ENCODE assay signal across 15 mouse cellular contexts in genomic region chr11:99099516-99099915, GRCm38 (mm10). TPM values are rescaled to one million over a fixed set of nuclear protein-coding genes. Genes with fewer than 3 reads are reported as not detected.
A peak's percentile ranks its signal among the peaks of the same experiment; 100 is the strongest.
DNase-seq lines count a peak whose midpoint lies in the region; ATAC-seq and TF ChIP-seq lines count a peak whose summit lies in the region.
"Had no signal": no experiment of that assay in that cellular context is flagged by ENCODE, and none has a peak within 500 bp of the region (broad histone marks: within the 10 kb centered on the region; RNA-seq: fewer than 3 reads in every experiment).

No protein-coding gene starts in this region.

- no peaks in the 10 kb centered on the region; the same call in 1 of the 2 replicates for H3K4me1 ChIP-seq in lung, embryonic 14.5 days (ENCODE audit: insufficient read depth)
- no peaks in the 10 kb centered on the region for H3K4me1 ChIP-seq in lung, postnatal 0 days (ENCODE audit: insufficient read depth, low read depth, low read length)
- H3K4me1 ChIP-seq: forebrain, embryonic 12.5 days; neural tube, embryonic 12.5 days had no signal

- no peak overlapping the region for H3K4me3 ChIP-seq in lung, embryonic 14.5 days (ENCODE audit: low read depth, low read length)
- no peak overlapping the region for H3K4me3 ChIP-seq in lung, postnatal 0 days (ENCODE audit: low read depth, low read length)
- H3K4me3 ChIP-seq: forebrain, embryonic 12.5 days; left cerebral cortex, adult 2 months; neural tube, embryonic 12.5 days had no signal

- no peak for TF ChIP-seq EP300 in lung, postnatal 0 days (IDR thresholded peaks at IDR 0.05)

- no peaks in the 10 kb centered on the region for H3K9me3 ChIP-seq in lung, embryonic 14.5 days (ENCODE audit: low read depth, low read length)
- no peaks in the 10 kb centered on the region for H3K9me3 ChIP-seq in lung, postnatal 0 days (ENCODE audit: low read length)
- H3K9me3 ChIP-seq: neural tube, embryonic 12.5 days had no signal

- H3K27ac ChIP-seq in lung, embryonic 14.5 days (ENCODE audit: low read depth), result no peak overlapping the region
- no peak overlapping the region for H3K27ac ChIP-seq in lung, postnatal 0 days (ENCODE audit: low read length)
- H3K27ac ChIP-seq: forebrain, embryonic 12.5 days; hindbrain, embryonic 14.5 days; left cerebral cortex, adult 2 months; neural tube, embryonic 12.5 days had no signal

- 73% methylated on average over 7 of the region's 7 CpGs for WGBS in lung, embryonic 14.5 days
- WGBS in lung, postnatal 0 days, result 55% methylated on average over 7 of the region's 7 CpGs

- H3K4me2 ChIP-seq in lung, embryonic 14.5 days, result no peak overlapping the region
- no peak overlapping the region for H3K4me2 ChIP-seq in lung, postnatal 0 days (replicated peaks; ENCODE audit: low read depth, low read length)
- H3K4me2 ChIP-seq: forebrain, embryonic 12.5 days; hindbrain, embryonic 14.5 days; liver, embryonic 11.5 days; neural tube, embryonic 12.5 days had no signal

- H3K27me3 ChIP-seq in lung, embryonic 14.5 days (ENCODE audit: insufficient read depth, low read length), result no peaks in the 10 kb centered on the region
- H3K27me3 ChIP-seq in lung, postnatal 0 days (replicated peaks; ENCODE audit: insufficient read depth, low read length), result no peaks in the 10 kb centered on the region
- H3K27me3 ChIP-seq: neural tube, embryonic 12.5 days had no signal

- no peak overlapping the region for H3K9ac ChIP-seq in lung, embryonic 14.5 days
- no peak overlapping the region for H3K9ac ChIP-seq in lung, postnatal 0 days (replicated peaks; ENCODE audit: low read depth)
- H3K9ac ChIP-seq: forebrain, embryonic 12.5 days; hindbrain, embryonic 14.5 days; neural tube, embryonic 12.5 days had no signal

- no peaks in the 10 kb centered on the region for H3K36me3 ChIP-seq in lung, embryonic 14.5 days (ENCODE audit: insufficient read depth)
- no peaks in the 10 kb centered on the region for H3K36me3 ChIP-seq in lung, postnatal 0 days (ENCODE audit: insufficient read depth, low read length)
- H3K36me3 ChIP-seq: forebrain, embryonic 12.5 days; neural tube, embryonic 12.5 days had no signal

- TF ChIP-seq CTCF in lung, embryonic 14.5 days (IDR thresholded peaks at IDR 0.05; ENCODE audit: low read depth), result no peak
- TF ChIP-seq CTCF in lung, postnatal 0 days (IDR thresholded peaks at IDR 0.05), result no peak

- no peak for ATAC-seq in lung, embryonic 14.5 days (ENCODE audit: insufficient read depth)
- ATAC-seq in lung, postnatal 0 days, result no peak
- ATAC-seq: midbrain, embryonic 16.5 days had no signal

- DNase-seq in gastrocnemius, postnatal 10 days, result peak; percentile 43
- DNase-seq in gastrocnemius, postnatal 25 days, result no peak
- peak; percentile 58 for DNase-seq in lung, embryonic 14.5 days
- no peak for DNase-seq in lung, postnatal 0 days (ENCODE audit: low spot score)
- peak; percentile 72 for DNase-seq in heart, postnatal 4 days
- DNase-seq in kidney, postnatal 4 days, result peak; percentile 47 to 55
- no peak for DNase-seq in urinary bladder, postnatal 36 days (ENCODE audit: low spot score in 2 of 2)
- DNase-seq in layer of hippocampus, adult 18-20 months (ENCODE audit: low spot score in 2 of 2), result no peak
- DNase-seq: cerebellum, adult 18-20 months had no signal

RNA-seq across cellular contexts. Expression of gene Tns4, which starts 10.4 kb away (rescaled TPM):
- total RNA-seq in gastrocnemius, postnatal 10 days (2021), result not detected
- under 1 TPM in 1 of 2 experiments, not detected in 1; 0.05 TPM for total RNA-seq in gastrocnemius, postnatal 25 days (2021)
- polyA plus RNA-seq in lung, embryonic 14.5 days (2014; fragmentation: Nextera tagmentation; extraction: Ambion mirVana), result 0.39 and 0.47 TPM in 2 replicates
- 0.13 and 0.24 TPM in 2 replicates for polyA plus RNA-seq in lung, postnatal 0 days (2015; fragmentation: Nextera tagmentation; extraction: Ambion mirVana)
- total RNA-seq in heart, postnatal 4 days (2021), result under 1 TPM in 1 of 2 experiments, not detected in 1; 0.14 TPM
- under 1 TPM; 0.08 to 0.32 TPM for total RNA-seq in layer of hippocampus, adult 18-20 months (2021)
- polyA plus RNA-seq: liver, embryonic 11.5 days had no signal

RNA-seq across cellular contexts. Expression of gene Ccr7, which starts 55.4 kb away (rescaled TPM):
- total RNA-seq in gastrocnemius, postnatal 10 days (2021), result under 1 TPM; 0.14 to 0.23 TPM
- not detected for total RNA-seq in gastrocnemius, postnatal 25 days (2021)
- polyA plus RNA-seq in lung, embryonic 14.5 days (2014; fragmentation: Nextera tagmentation; extraction: Ambion mirVana), result 0.30 and 0.45 TPM in 2 replicates
- polyA plus RNA-seq in lung, postnatal 0 days (2015; fragmentation: Nextera tagmentation; extraction: Ambion mirVana), result 0.50 and 0.69 TPM in 2 replicates
- total RNA-seq in heart, postnatal 4 days (2021), result under 1 TPM; 0.56 to 0.67 TPM
- total RNA-seq in layer of hippocampus, adult 18-20 months (2021), result not detected
- total RNA-seq: left cerebral cortex, adult 2 months had no signal
- polyA plus RNA-seq: forebrain, embryonic 12.5 days; hindbrain, embryonic 14.5 days had no signal

RNA-seq across cellular contexts. Expression of gene Igfbp4, which starts 58.5 kb away (rescaled TPM):
- total RNA-seq in gastrocnemius, postnatal 10 days (2021), result 100 to 1,000 TPM; 172 to 198 TPM
- total RNA-seq in gastrocnemius, postnatal 25 days (2021), result 10 to 100 TPM; 38.6 to 49.1 TPM
- polyA plus RNA-seq in lung, embryonic 14.5 days (2014; fragmentation: Nextera tagmentation; extraction: Ambion mirVana), result 404 and 412 TPM in 2 replicates
- polyA plus RNA-seq in lung, postnatal 0 days (2015; fragmentation: Nextera tagmentation; extraction: Ambion mirVana), result 416 and 433 TPM in 2 replicates
- total RNA-seq in heart, postnatal 4 days (2021), result 100 to 1,000 TPM; 204 to 217 TPM
- 10 to 100 TPM; 74.6 to 94.0 TPM for total RNA-seq in layer of hippocampus, adult 18-20 months (2021)

Comparison
In these comparisons a context has a peak if more than half of its experiments do, and no peak if none do; other contexts are left out.
1. DNase-seq: peak in gastrocnemius, postnatal 10 days (single experiment), lung, embryonic 14.5 days (single experiment), heart, postnatal 4 days (single experiment) and kidney, postnatal 4 days (2 of 2); none in gastrocnemius, postnatal 25 days (single experiment), lung, postnatal 0 days (single experiment), urinary bladder, postnatal 36 days (0 of 2) and layer of hippocampus, adult 18-20 months (0 of 2).